Mouse (Mus musculus) embryo, embryonic 10 days (tissue): ENCODE results near the gene Ppp4r1.
A peak's percentile ranks its signal among the peaks of the same experiment; 100 is the strongest.

Experiments
- DNase-seq: peaks from one replicate; pipeline ENCODE4 v3.0.0-alpha.2; 2015; ENCODE audit warnings: low spot score

Gene Ppp4r1

GRCm38 (mm10) chr17:65771951-65772934, 10.1 kb upstream of the Ppp4r1 start, which contains the start of gene Rab31:
Rab31 (minus strand) TSS chr17:65772752.
- peak; percentile 77 for DNase-seq

GRCm38 (mm10) chr17:65773617-65774016, 8.8 kb upstream of the Ppp4r1 start:
- DNase-seq = peak; percentile 27

GRCm38 (mm10) chr17:65774439-65774838, 7.9 kb upstream of the Ppp4r1 start:
- no peak for DNase-seq

- no peak for DNase-seq
Measured at GRCm38 (mm10) chr17:65776228-65776627, 6.1 kb upstream of the Ppp4r1 start.

GRCm38 (mm10) chr17:65777461-65777860, 4.9 kb upstream of the Ppp4r1 start:
- DNase-seq = no peak

DNA sequence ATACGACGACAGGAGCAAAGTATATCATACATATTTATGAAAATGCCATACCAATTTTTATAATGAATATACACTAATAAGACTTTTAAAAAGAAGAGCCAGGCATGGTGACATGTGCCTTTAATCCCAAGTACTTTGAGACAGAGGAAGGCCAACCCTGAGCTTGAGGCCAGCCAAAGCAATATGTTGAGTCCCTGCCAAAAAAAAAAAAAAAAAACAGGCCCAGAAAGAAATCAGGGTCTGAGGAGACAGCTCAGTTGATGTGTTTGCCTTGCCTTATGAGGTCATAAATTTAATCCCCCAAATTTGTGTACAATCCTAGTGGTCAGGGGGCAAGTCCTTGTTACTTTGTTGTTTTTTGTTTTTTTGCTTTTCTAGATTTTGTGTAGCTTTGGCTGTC, 1.4 kb upstream of the Ppp4r1 start:
- no peak for DNase-seq

GRCm38 (mm10) chr17:65783182-65784161, 1.1 kb downstream of the Ppp4r1 start:
- DNase-seq = peak; percentile 83

DNA sequence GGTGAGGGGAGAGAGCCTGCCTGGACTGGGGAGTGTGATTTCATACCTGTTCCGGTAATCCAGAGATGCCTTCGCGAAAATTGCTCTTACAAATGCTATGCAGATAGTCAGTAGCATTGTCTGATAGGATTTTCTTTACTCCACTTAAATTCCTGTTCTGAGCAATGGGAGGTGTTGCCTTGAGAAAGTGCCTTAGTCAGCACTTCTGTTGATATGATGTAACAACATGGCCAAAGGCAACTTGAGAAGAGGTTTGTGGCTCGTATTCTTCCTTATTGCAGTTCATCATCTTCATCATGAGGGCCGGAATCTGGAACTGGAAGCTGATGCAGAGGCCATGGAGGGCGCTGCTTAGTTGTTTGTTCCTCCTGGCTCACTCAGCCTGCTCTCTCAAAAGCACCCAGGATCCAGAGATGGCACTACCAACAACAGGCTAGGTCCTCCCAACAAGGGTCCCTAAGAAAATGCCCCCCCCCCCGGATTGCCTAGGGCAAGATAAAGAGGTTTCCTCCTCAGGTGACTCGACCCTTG, 2.3 kb downstream of the Ppp4r1 start:
- peak; percentile 24 for DNase-seq

DNA sequence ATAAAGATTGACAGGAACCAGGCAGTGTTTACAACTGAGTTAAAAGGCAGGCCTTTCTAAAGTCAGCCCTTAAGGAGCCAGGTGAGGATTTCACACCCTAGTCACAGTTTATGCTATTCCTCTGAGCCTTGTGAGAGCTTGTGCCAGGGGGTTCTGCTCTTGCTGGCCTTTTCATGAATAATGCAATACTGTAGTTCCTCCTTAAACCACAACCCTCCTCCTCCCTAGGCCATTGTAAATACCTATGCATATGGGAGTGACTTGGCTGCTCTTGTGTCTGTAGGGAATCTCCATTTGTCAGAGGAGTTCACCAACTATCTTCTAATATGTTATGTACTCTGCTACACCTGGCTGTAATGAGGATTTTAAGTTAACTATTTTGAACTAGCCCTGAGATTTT, 3.3 kb downstream of the Ppp4r1 start:
- no peak for DNase-seq

GRCm38 (mm10) chr17:65786225-65786624, 3.9 kb downstream of the Ppp4r1 start:
- no peak for DNase-seq

GRCm38 (mm10) chr17:65787261-65787660, 4.9 kb downstream of the Ppp4r1 start:
- no peak for DNase-seq

DNA sequence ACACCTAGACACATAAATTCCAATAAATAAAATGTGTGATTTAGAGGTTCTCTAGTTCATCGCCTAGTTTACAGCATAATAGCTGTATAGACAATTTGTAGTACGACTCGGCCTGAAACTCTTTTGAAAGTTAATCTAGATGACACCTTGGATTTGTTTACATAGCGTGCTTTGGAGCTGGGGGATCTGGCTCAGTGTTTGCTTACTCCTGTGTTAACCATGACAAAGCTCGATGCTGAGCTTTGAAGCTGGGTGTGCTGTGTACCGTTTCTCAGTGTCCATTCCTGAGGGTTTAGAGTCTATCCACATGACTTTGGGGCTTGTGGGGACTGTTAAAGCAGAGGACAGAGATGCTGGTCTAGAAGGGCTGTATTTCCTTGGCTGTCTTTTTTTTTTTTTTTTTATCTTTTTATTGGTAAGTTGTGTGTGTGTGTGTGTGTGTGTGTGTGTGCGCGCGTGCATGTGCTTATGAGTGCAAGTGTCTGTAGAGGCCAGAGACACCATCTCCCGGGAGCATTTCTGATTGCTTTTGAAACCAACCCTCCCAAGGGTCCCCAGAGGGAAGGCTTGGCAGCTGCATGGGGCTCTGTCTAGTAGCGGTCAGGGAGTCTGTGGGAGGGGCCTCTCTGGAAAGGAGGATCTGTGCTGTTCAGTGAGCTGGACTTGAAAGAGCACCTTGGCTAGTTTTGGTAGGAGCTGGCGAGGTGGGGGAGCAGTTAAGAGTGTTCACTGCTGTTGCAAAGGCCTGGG, 6.3 kb downstream of the Ppp4r1 start:
- DNase-seq = no peak

DNA sequence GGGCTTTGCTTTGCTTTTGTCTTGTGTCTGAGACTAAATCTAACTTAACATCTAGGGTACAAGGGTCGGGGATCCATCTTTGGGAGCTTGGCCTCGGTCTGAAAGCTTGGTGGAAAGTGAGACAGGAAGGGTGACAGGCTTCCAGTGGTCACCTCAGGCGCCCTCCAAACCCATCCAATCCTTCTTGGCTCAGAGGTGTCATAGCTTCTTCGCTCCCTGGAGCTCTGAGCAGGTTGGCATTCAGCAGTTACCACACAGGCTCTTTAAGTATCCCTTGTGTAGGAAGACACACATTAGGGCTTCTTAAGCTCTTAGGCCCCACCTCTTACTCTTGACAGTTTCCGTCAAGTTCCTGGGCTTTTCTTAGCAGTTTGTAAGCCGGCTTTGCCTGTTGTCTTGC, 7.2 kb downstream of the Ppp4r1 start:
- no peak for DNase-seq

DNA sequence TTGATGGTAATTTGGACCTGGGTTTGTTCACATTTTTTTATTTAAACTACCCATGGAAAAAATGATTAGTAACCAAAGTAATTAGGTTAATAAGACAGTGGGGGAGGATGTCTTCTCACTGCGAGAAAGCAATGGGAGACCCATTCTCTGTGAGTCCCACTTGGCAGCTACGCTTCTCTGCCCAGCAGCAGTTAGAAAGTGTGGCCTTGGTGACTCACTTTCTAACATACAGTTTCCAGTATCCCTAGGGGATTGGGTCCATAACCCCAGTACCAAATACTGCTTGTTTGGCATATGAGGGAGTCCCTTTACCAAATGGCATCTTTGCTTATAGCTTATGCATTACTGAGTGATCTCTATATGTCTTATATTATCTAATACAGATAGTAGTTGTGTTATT, 8.8 kb downstream of the Ppp4r1 start:
- no peak for DNase-seq

- DNase-seq = no peak
Measured at GRCm38 (mm10) chr17:65793307-65793930, 11.0 kb downstream of the Ppp4r1 start.

- no peak for DNase-seq
Measured at GRCm38 (mm10) chr17:65794096-65794850, 11.9 kb downstream of the Ppp4r1 start.

DNA sequence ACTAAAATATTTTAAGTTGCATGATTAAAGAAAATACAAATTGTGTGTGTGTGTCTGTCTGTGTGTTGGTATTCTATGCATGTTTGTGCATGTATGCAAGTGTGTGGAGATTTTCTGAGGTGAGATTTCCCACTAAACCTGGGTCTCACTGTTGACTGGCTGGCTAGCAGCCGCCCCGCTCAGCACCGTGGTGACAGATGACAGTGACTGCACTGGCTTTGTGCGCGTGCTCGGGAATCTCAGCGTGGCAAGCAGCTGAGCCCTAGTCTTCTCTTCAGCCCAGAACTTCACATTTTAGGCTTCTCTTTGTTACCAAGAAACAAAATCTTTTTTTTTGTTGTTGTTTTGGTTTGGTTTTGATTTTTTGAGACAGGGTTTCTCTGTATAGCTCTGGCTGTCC, 13.7 kb downstream of the Ppp4r1 start:
- DNase-seq = no peak

- no peak for DNase-seq
Measured at GRCm38 (mm10) chr17:65798446-65798845, 16.1 kb downstream of the Ppp4r1 start.

- no peak for DNase-seq
Measured at GRCm38 (mm10) chr17:65799353-65799752, 17.0 kb downstream of the Ppp4r1 start.

DNA sequence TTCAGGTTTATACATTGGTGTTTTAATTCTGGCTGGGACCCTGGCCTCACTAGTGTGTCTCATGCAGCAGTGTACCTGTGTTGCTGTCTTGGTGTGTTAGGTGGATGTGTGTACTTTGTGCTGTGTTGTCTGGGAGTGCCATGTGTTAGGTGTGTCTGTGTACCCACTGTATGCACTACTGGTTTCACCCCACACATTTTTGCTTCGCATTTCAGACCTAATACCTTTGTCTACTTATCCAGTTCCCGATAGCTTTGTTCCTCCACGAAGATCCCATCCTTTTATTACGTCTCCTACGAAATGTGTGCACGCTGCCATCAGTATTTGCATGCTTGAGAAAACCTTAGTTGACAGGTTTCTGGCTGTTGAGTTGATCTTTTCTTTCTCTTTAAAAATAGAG, 18.1 kb downstream of the Ppp4r1 start:
- DNase-seq = no peak
